Mouse (Mus musculus) heart, embryonic 14.5 days (tissue): ENCODE results near the gene Clstn1. TPM values are rescaled to one million over a fixed set of nuclear protein-coding genes. Genes with fewer than 3 reads are reported as not detected.

ENCODE experiments used
- ATAC-seq: fragments of 200-750 bp; cut with Nextera tagmentation; 2 replicates; pipeline ENCODE4 v1.8.0; 2017; ENCODE audit warnings: low read depth, moderate TSS enrichment; ENCODE audit not compliant: insufficient number of reproducible peaks, insufficient read depth, low FRiP score
- H3K27ac ChIP-seq, 2 experiments: fragments of 200-500 bp in 1 of 2; fragments of 300-500 bp in 1 of 2; sonication (generic) in 1 of 2; replicated peaks in 1 of 2; 2 replicates each; pipeline ENCODE4 v1.5.1; 2012 to 2014; ENCODE audit warnings: low read depth in 2 of 2, low read length in 2 of 2, control low read depth in 1 of 2, mild to moderate bottlenecking in 1 of 2, mixed read lengths in 1 of 2; ENCODE audit not compliant: control insufficient read depth in 1 of 2, insufficient read depth in 1 of 2
- H3K27me3 ChIP-seq: fragments of 300-500 bp; sonication (generic); 2 replicates; pipeline ENCODE4 v1.6.1; 2014; ENCODE audit warnings: mild to moderate bottlenecking, low read length, control low read depth; ENCODE audit not compliant: control insufficient read depth, insufficient read depth
- H3K36me3 ChIP-seq: fragments of 300-500 bp; sonication (generic); 2 replicates; pipeline ENCODE4 v1.6.1; 2014; ENCODE audit warnings: mild to moderate bottlenecking, control low read depth, low read length, mixed read lengths; ENCODE audit not compliant: control insufficient read depth, insufficient read depth
- H3K4me1 ChIP-seq, 2 experiments: fragments of 200-500 bp in 1 of 2; fragments of 300-500 bp in 1 of 2; sonication (generic) in 1 of 2; 2 replicates each; pipeline ENCODE4 v1.6.1; 2012 to 2014; ENCODE audit warnings: low read length in 2 of 2, control low read depth in 1 of 2, mixed read lengths in 1 of 2; ENCODE audit not compliant: control insufficient read depth in 2 of 2, insufficient read depth in 2 of 2
- H3K4me2 ChIP-seq: fragments of 300-500 bp; sonication (generic); 2 replicates; pipeline ENCODE4 v1.6.1; 2014; ENCODE audit warnings: mild to moderate bottlenecking, low read length
- H3K4me3 ChIP-seq, 2 experiments: fragments of 200-500 bp in 1 of 2; fragments of 300-500 bp in 1 of 2; sonication (generic) in 1 of 2; 2 replicates each; pipeline ENCODE4 v1.5.1; 2012 to 2014; ENCODE audit warnings: low read length in 2 of 2, mild to moderate bottlenecking in 2 of 2, control low read depth in 1 of 2, low read depth in 1 of 2, moderate library complexity in 1 of 2; ENCODE audit not compliant: control insufficient read depth in 1 of 2, insufficient read depth in 1 of 2
- H3K9ac ChIP-seq: fragments of 300-500 bp; sonication (generic); 2 replicates; pipeline ENCODE4 v1.6.1; 2014; ENCODE audit warnings: mild to moderate bottlenecking, low read length
- H3K9me3 ChIP-seq: fragments of 300-500 bp; sonication (generic); 2 replicates; pipeline ENCODE4 v1.6.1; 2016; ENCODE audit warnings: low read length, control low read depth; ENCODE audit not compliant: control insufficient read depth
- WGBS: fragments of 180-500 bp; shearing (Covaris S2); extraction: QIAGEN DNeasy Blood & Tissue Kit; methylation state at CpG from one replicate; pipeline ENCODE4 v1.1.7; 2014; 5-methylcytosine and 5-hydroxymethylcytosine counted together
- polyA plus RNA-seq: library from polyadenylated mRNA; unstranded; fragments of >200 nt; fragmentation: Nextera tagmentation; extraction: Ambion mirVana; gene quantifications from 2 replicates; pipeline ENCODE4 v1.2.1, GENCODE M21; 2014

Gene Clstn1
- 18.2 and 18.5 TPM in 2 replicates for polyA plus RNA-seq

GRCm38 (mm10) chr4:149586044-149586782 lies at the start of gene Clstn1:
Gene Clstn1, plus strand, starts transcription at chr4:149586468.
- 1% methylated on average over 63 of the region's 103 CpGs for WGBS
- peaks cover 60% of the 10 kb centered on the region for H3K27me3 ChIP-seq
- peak within 1 kb of the TSS; percentile 99 for H3K4me2 ChIP-seq
- peak within 1 kb of the TSS; percentile 82 for H3K9ac ChIP-seq
- peak; percentile 57 for ATAC-seq
- peak within 1 kb of the TSS; percentile 83 to 88 for H3K4me3 ChIP-seq
- H3K27ac ChIP-seq = no peak within 1 kb of the TSS
- no peaks in the 10 kb centered on the region for H3K9me3 ChIP-seq
- no peaks in the 10 kb centered on the region for H3K36me3 ChIP-seq
- H3K4me1 ChIP-seq = peaks cover 6 to 7% of the 10 kb centered on the region in 2 experiments; a peak in 3 of 4 replicates

DNA sequence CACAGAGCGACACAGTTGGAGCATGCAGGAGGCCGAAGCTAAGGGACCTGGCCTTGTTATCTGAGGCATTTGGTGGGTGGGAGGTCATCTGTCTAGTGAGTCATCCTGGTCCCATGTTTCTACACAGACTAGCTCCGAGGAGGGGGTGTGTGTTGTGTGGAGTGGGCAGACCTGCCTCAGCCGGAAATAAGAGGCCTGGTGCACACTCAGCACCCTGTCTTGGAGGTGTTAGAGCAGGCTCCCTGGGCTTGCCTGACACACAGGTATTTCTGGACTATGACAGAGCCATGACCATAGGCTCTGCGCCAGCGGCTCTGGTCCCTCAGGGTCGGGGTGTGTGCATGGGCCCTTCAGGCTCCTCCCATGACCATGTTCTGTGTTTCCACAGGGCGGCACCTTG lies 46.8 kb upstream of the Clstn1 start:
- Histone ChIP-seq H3K27ac (peak overlapping the region; percentile 73 to 90), H3K27me3 (no peaks in the 10 kb centered on the region), H3K9ac (no peak overlapping the region; the same call in 1 of the 2 replicates), H3K4me2 (peak overlapping the region; percentile 21), H3K4me1 (peaks cover 16 to 35% of the 10 kb centered on the region in 2 experiments), H3K36me3 (no peaks in the 10 kb centered on the region), H3K4me3 (no peak overlapping the region), H3K9me3 (no peaks in the 10 kb centered on the region)
- WGBS = 23% methylated on average over 8 of the region's 8 CpGs
- peak; percentile 83 for ATAC-seq

DNA sequence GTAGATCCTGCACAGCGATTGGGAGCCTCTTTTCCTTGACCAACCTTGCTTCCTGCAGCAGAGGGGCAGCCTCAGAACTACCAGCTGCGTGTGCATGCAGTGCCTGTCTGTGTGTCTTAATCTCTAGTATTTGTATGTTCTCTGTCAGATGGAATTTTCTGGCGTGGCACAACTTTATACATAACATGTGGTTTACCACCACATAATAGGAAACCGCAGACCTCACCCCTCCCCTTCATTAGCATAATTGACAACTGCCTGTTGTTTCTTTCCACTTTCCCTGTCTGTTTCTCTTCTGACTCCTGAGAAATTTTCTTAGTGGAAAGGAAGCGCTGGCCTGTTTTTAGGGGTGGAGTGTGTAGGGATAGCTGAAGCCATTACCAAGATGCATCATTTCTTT lies 44.3 kb upstream of the Clstn1 start:
- Histone ChIP-seq H3K9ac (0 out of 2 replicates have a peak overlapping the region, but pooled peaks have one; percentile 21), H3K36me3 (peaks cover 16% of the 10 kb centered on the region), H3K27ac (no peak overlapping the region), H3K4me3 (no peak overlapping the region), H3K27me3 (no peaks in the 10 kb centered on the region), H3K4me1 (peaks cover 16 to 35% of the 10 kb centered on the region in 2 experiments), H3K4me2 (no peak overlapping the region), H3K9me3 (no peaks in the 10 kb centered on the region)
- 49% methylated on average over 5 of the region's 5 CpGs for WGBS
- ATAC-seq = no peak

- ATAC-seq = no peak
- Histone ChIP-seq H3K27ac (no peak overlapping the region), H3K9ac (no peak overlapping the region), H3K27me3 (no peaks in the 10 kb centered on the region), H3K9me3 (no peaks in the 10 kb centered on the region), H3K4me3 (no peak overlapping the region), H3K4me2 (no peak overlapping the region), H3K36me3 (peaks cover 17% of the 10 kb centered on the region), H3K4me1 (peaks cover 16 to 35% of the 10 kb centered on the region in 2 experiments)
- WGBS = 81% methylated on average over 12 of the region's 12 CpGs
Measured at GRCm38 (mm10) chr4:149542431-149542830, 43.8 kb upstream of the Clstn1 start.

DNA sequence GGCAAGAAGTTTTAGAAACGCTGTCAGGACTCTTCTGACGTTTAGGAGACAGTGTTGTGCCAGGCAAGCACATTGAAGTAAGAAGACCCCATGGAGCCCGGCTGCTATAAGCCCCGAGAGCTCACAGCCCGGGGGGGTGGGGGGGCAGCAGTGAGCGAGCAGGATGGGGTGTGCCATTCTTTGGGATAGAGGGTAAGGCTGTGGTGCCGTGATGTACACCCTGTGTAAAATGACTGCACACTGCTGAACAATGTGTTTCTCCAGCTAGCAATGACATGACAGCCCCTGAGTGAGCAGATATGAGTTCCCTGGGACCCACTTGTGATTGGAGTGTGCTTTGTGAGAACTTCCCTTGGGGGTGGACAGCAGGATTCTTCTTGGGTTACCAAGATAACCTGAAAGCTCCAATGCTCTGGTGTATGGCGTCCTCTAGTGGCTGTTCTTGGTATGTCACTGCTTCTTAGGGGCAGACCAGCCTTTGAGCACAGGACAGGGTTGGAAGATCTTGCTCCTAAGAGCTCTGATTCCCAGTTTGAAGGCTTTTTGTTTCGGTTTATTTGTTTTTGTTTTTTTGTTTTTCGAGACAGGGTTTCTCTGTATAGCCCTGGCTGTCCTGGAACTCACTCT lies 43.2 kb upstream of the Clstn1 start:
- Histone ChIP-seq H3K9me3 (no peaks in the 10 kb centered on the region), H3K27me3 (no peaks in the 10 kb centered on the region), H3K36me3 (peaks cover 18% of the 10 kb centered on the region), H3K4me1 (peaks cover 16 to 32% of the 10 kb centered on the region in 2 experiments), H3K4me3 (no peak overlapping the region), H3K4me2 (no peak overlapping the region), H3K27ac (no peak overlapping the region), H3K9ac (no peak overlapping the region)
- 42% methylated on average over 10 of the region's 10 CpGs for WGBS
- no peak for ATAC-seq

DNA sequence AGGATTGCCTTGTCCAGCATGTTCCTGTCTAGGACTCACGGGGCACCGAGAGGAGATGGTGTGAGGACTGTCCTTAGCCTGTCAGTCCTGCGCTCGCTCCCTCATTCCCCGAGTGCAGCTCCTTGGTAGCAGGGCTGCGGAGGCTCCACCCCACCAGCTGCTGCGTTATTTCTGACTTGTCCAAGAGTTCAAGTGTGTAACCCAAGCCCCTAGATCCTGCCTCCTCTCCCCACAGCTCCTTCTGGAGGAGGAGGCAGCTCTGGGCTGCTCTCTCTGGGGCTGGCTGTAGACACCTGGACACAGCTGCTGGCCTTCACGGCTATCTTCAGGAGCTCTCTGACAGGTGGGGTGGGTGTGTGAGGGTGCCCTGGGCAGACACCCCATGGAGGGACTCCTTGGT lies 41.4 kb upstream of the Clstn1 start:
- no peak overlapping the region for H3K4me3 ChIP-seq
- H3K27me3 ChIP-seq = no peaks in the 10 kb centered on the region
- peaks cover 4 to 15% of the 10 kb centered on the region in 2 experiments; a peak in 3 of 4 replicates for H3K4me1 ChIP-seq
- ATAC-seq = no peak
- no peak overlapping the region for H3K27ac ChIP-seq
- no peak overlapping the region for H3K4me2 ChIP-seq
- H3K9me3 ChIP-seq = no peaks in the 10 kb centered on the region
- WGBS = 73% methylated on average over 8 of the region's 8 CpGs
- 0 out of 2 replicates have a peak overlapping the region, but pooled peaks have one; percentile 8 for H3K9ac ChIP-seq
- peaks cover 18% of the 10 kb centered on the region for H3K36me3 ChIP-seq

DNA sequence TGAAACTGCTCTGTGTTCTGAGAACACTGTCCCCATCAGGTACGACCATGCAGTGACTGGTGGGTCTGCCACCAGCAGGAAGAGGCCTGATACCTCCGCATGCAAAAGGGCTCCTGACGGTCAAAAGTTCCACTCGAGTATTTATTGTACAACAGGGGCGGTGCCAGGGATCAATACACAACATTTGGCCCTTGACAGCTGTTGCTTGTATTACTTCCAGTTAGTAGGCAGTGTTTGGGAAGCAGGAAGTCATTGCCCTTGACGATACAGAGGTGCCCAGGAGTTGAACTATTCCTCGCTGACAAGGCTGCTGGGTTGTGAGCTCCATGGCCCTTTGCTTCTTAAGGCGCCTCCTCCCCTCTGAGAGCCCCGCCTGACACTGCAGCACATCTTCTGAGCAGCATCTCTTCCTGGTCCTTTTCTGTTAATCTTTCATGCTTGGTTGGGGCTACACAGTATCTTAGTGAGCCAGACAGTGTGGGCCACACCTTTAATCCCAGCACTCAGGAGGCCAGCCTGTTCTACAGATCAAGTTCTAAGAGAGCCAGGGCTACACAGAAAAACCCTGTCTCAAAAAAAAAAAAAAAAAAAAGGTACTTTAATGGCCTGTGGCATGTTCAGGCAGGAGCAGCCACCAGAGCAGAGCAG lies 39.3 kb upstream of the Clstn1 start:
- no peak for ATAC-seq
- H3K4me3 ChIP-seq = no peak overlapping the region
- H3K9ac ChIP-seq = no peak overlapping the region
- no peaks in the 10 kb centered on the region for H3K9me3 ChIP-seq
- H3K4me1 ChIP-seq = peaks cover 0 to 4% of the 10 kb centered on the region in 2 experiments; a peak in 2 of 4 replicates
- no peaks in the 10 kb centered on the region for H3K27me3 ChIP-seq
- H3K4me2 ChIP-seq = no peak overlapping the region
- 85% methylated on average over 9 of the region's 9 CpGs for WGBS
- peaks cover 18% of the 10 kb centered on the region for H3K36me3 ChIP-seq
- no peak overlapping the region for H3K27ac ChIP-seq
